Mouse (Mus musculus): Measurements from ENCODE around the gene Art4. TPM values are rescaled to one million over a fixed set of nuclear protein-coding genes. Genes with fewer than 3 reads are reported as not detected.

The Art4 gene
- polyA plus RNA-seq, 1 experiment from 2014 or later, result 22.5 TPM

GRCm38 (mm10) chr6:136827516-136827880 lies 30.0 kb downstream of the Art4 start, which contains the start of gene BC049715:
TSS of gene BC049715 (plus strand) at chr6:136827626.
- Histone ChIP-seq H3K27ac (ENCODE audit: poor library complexity, severe bottlenecking) (peak within 1 kb of the TSS; percentile 87), H3K9ac (peak within 1 kb of the TSS; percentile 100), H3K27me3 (replicated peaks) (no peaks in the 10 kb centered on the region), H3K9me3 (replicated peaks) (no peaks in the 10 kb centered on the region), H3K4me3 (peak within 1 kb of the TSS; percentile 99), H3K4me1 (replicated peaks) (peaks cover 6% of the 10 kb centered on the region; the same call in 1 of the 2 replicates), H3K36me3 (peaks cover 25% of the 10 kb centered on the region), H3K4me2 (peak within 1 kb of the TSS; percentile 79)
- peak; percentile 37; the same call in 1 of the 2 replicates for ATAC-seq (ENCODE audit: insufficient number of reproducible peaks, low FRiP score)
- WGBS, result under 1% methylated on average over 34 of the region's 34 CpGs

GRCm38 (mm10) chr6:136827116-136827515 lies 30.4 kb downstream of the Art4 start:
- no peak for ATAC-seq (ENCODE audit: insufficient number of reproducible peaks, low FRiP score)
- WGBS, result 14% methylated on average over 7 of the region's 7 CpGs

GRCm38 (mm10) chr6:136824987-136825386 lies 32.5 kb downstream of the Art4 start:
- Histone ChIP-seq H3K4me3 (no peak overlapping the region), H3K4me1 (replicated peaks) (peaks cover 17% of the 10 kb centered on the region), H3K4me2 (no peak overlapping the region), H3K36me3 (peaks cover 50% of the 10 kb centered on the region), H3K9ac (no peak overlapping the region), H3K27me3 (replicated peaks) (no peaks in the 10 kb centered on the region), H3K27ac (ENCODE audit: poor library complexity, severe bottlenecking) (no peak overlapping the region), H3K9me3 (replicated peaks) (no peaks in the 10 kb centered on the region)
- ATAC-seq (ENCODE audit: insufficient number of reproducible peaks, low FRiP score), result no peak
- 90% methylated on average over 8 of the region's 8 CpGs for WGBS

More at GRCm38 (mm10) chr6:136827116-136827515, 30.4 kb downstream of the Art4 start:
- no peaks in the 10 kb centered on the region for H3K27me3 ChIP-seq (replicated peaks)
- H3K4me3 ChIP-seq, result peak overlapping the region; percentile 99
- peaks cover 6% of the 10 kb centered on the region; the same call in 1 of the 2 replicates for H3K4me1 ChIP-seq (replicated peaks)
- H3K4me2 ChIP-seq, result peak overlapping the region; percentile 79
- peaks cover 29% of the 10 kb centered on the region for H3K36me3 ChIP-seq
- H3K9me3 ChIP-seq (replicated peaks), result no peaks in the 10 kb centered on the region
- H3K27ac ChIP-seq (ENCODE audit: poor library complexity, severe bottlenecking), result no peak overlapping the region
- H3K9ac ChIP-seq, result peak overlapping the region; percentile 100

- H3K4me2 ChIP-seq, result no peak overlapping the region
- H3K27me3 ChIP-seq (replicated peaks), result no peaks in the 10 kb centered on the region
- no peak for ATAC-seq (ENCODE audit: insufficient number of reproducible peaks, low FRiP score)
- H3K4me3 ChIP-seq, result no peak overlapping the region
- peaks cover 86% of the 10 kb centered on the region for H3K36me3 ChIP-seq
- H3K4me1 ChIP-seq (replicated peaks), result peaks cover 11% of the 10 kb centered on the region
- no peak overlapping the region for H3K27ac ChIP-seq (ENCODE audit: poor library complexity, severe bottlenecking)
- H3K9ac ChIP-seq, result no peak overlapping the region
- WGBS, result 88% methylated on average over 18 of the region's 18 CpGs
- no peaks in the 10 kb centered on the region for H3K9me3 ChIP-seq (replicated peaks)
These were observed 36.4 kb downstream of the Art4 start for GRCm38 (mm10) chr6:136821086-136821485.

- H3K36me3 ChIP-seq, result peaks cover 88% of the 10 kb centered on the region
- no peaks in the 10 kb centered on the region for H3K9me3 ChIP-seq (replicated peaks)
- H3K4me3 ChIP-seq, result no peak overlapping the region
- H3K4me1 ChIP-seq (replicated peaks), result peaks cover 11% of the 10 kb centered on the region
- H3K4me2 ChIP-seq, result no peak overlapping the region
- no peaks in the 10 kb centered on the region for H3K27me3 ChIP-seq (replicated peaks)
- no peak for ATAC-seq (ENCODE audit: insufficient number of reproducible peaks, low FRiP score)
- WGBS, result 79% methylated on average over 21 of the region's 21 CpGs
- no peak overlapping the region for H3K9ac ChIP-seq
- no peak overlapping the region for H3K27ac ChIP-seq (ENCODE audit: poor library complexity, severe bottlenecking)
These were observed 37.2 kb downstream of the Art4 start for GRCm38 (mm10) chr6:136820381-136820780.

- Histone ChIP-seq H3K27ac (ENCODE audit: poor library complexity, severe bottlenecking) (no peak overlapping the region), H3K9me3 (replicated peaks) (no peaks in the 10 kb centered on the region), H3K36me3 (peaks cover 90% of the 10 kb centered on the region), H3K4me3 (no peak overlapping the region), H3K4me2 (no peak overlapping the region), H3K27me3 (replicated peaks) (no peaks in the 10 kb centered on the region), H3K9ac (no peak overlapping the region), H3K4me1 (replicated peaks) (peaks cover 11% of the 10 kb centered on the region)
- ATAC-seq (ENCODE audit: insufficient number of reproducible peaks, low FRiP score), result no peak
- 92% methylated on average over 3 of the region's 3 CpGs for WGBS
These were observed 40.0 kb downstream of the Art4 start for GRCm38 (mm10) chr6:136817549-136817948.

- Histone ChIP-seq H3K36me3 (peaks cover 88% of the 10 kb centered on the region), H3K4me1 (replicated peaks) (peaks cover 11% of the 10 kb centered on the region), H3K27ac (ENCODE audit: poor library complexity, severe bottlenecking) (no peak overlapping the region), H3K4me3 (no peak overlapping the region), H3K4me2 (no peak overlapping the region), H3K9ac (no peak overlapping the region), H3K27me3 (replicated peaks) (no peaks in the 10 kb centered on the region), H3K9me3 (replicated peaks) (no peaks in the 10 kb centered on the region)
- WGBS, result 92% methylated on average over 21 of the region's 21 CpGs
- no peak for ATAC-seq (ENCODE audit: insufficient number of reproducible peaks, low FRiP score)
These were observed 40.7 kb downstream of the Art4 start for GRCm38 (mm10) chr6:136816826-136817225.

- ATAC-seq (ENCODE audit: insufficient number of reproducible peaks, low FRiP score), result no peak
- no peak overlapping the region for H3K4me3 ChIP-seq
- 93% methylated on average over 7 of the region's 7 CpGs for WGBS
- no peak overlapping the region for H3K27ac ChIP-seq (ENCODE audit: poor library complexity, severe bottlenecking)
- H3K4me2 ChIP-seq, result no peak overlapping the region
- H3K9me3 ChIP-seq (replicated peaks), result no peaks in the 10 kb centered on the region
- H3K27me3 ChIP-seq (replicated peaks), result no peaks in the 10 kb centered on the region
- H3K9ac ChIP-seq, result no peak overlapping the region
- peaks cover 75% of the 10 kb centered on the region for H3K36me3 ChIP-seq
- 0 out of 2 replicates have a peak, but pooled peaks cover under 1% of the 10 kb centered on the region for H3K4me1 ChIP-seq (replicated peaks)
These were observed 42.2 kb downstream of the Art4 start for GRCm38 (mm10) chr6:136815381-136815780.

- H3K27me3 ChIP-seq (replicated peaks), result no peaks in the 10 kb centered on the region
- 30% methylated on average over 4 of the region's 4 CpGs for WGBS
- H3K4me2 ChIP-seq, result no peak overlapping the region
- H3K9ac ChIP-seq, result no peak overlapping the region
- H3K4me1 ChIP-seq (replicated peaks), result peaks cover 17% of the 10 kb centered on the region
- no peaks in the 10 kb centered on the region for H3K9me3 ChIP-seq (replicated peaks)
- H3K36me3 ChIP-seq, result peaks cover 59% of the 10 kb centered on the region
- no peak overlapping the region for H3K27ac ChIP-seq (ENCODE audit: poor library complexity, severe bottlenecking)
- ATAC-seq (ENCODE audit: insufficient number of reproducible peaks, low FRiP score), result no peak
- no peak overlapping the region for H3K4me3 ChIP-seq
These were observed 44.4 kb downstream of the Art4 start for GRCm38 (mm10) chr6:136813117-136813516.

- Histone ChIP-seq H3K36me3 (peaks cover 41% of the 10 kb centered on the region), H3K27me3 (replicated peaks) (no peaks in the 10 kb centered on the region), H3K27ac (ENCODE audit: poor library complexity, severe bottlenecking) (no peak overlapping the region), H3K4me1 (replicated peaks) (peaks cover 21% of the 10 kb centered on the region), H3K9me3 (replicated peaks) (no peaks in the 10 kb centered on the region), H3K4me2 (no peak overlapping the region), H3K9ac (no peak overlapping the region), H3K4me3 (no peak overlapping the region)
- no peak for ATAC-seq (ENCODE audit: insufficient number of reproducible peaks, low FRiP score)
- WGBS, result 87% methylated on average over 10 of the region's 10 CpGs
These were observed 46.3 kb downstream of the Art4 start for GRCm38 (mm10) chr6:136811196-136811595.

GRCm38 (mm10) chr6:136809673-136810072 lies 47.9 kb downstream of the Art4 start:
- peak overlapping the region; percentile 71 for H3K4me3 ChIP-seq
- ATAC-seq (ENCODE audit: insufficient number of reproducible peaks, low FRiP score), result no peak
- 63% methylated on average over 13 of the region's 13 CpGs for WGBS

GRCm38 (mm10) chr6:136809077-136809476 lies 48.5 kb downstream of the Art4 start:
- 23% methylated on average over 14 of the region's 14 CpGs for WGBS
- H3K27me3 ChIP-seq (replicated peaks), result no peaks in the 10 kb centered on the region
- H3K4me1 ChIP-seq (replicated peaks), result peaks cover 26% of the 10 kb centered on the region
- no peak for ATAC-seq (ENCODE audit: insufficient number of reproducible peaks, low FRiP score)
- peaks cover 22% of the 10 kb centered on the region for H3K36me3 ChIP-seq
- peak overlapping the region; percentile 91 for H3K4me2 ChIP-seq
- peak overlapping the region; percentile 71 for H3K4me3 ChIP-seq
- H3K27ac ChIP-seq (ENCODE audit: poor library complexity, severe bottlenecking), result no peak overlapping the region
- H3K9me3 ChIP-seq (replicated peaks), result no peaks in the 10 kb centered on the region
- peak overlapping the region; percentile 80 for H3K9ac ChIP-seq

More at GRCm38 (mm10) chr6:136809673-136810072, 47.9 kb downstream of the Art4 start:
- Histone ChIP-seq H3K9ac (peak overlapping the region; percentile 80; the same call in 1 of the 2 replicates), H3K9me3 (replicated peaks) (no peaks in the 10 kb centered on the region), H3K27me3 (replicated peaks) (no peaks in the 10 kb centered on the region), H3K4me2 (peak overlapping the region; percentile 91), H3K4me1 (replicated peaks) (peaks cover 26% of the 10 kb centered on the region), H3K36me3 (peaks cover 27% of the 10 kb centered on the region), H3K27ac (ENCODE audit: poor library complexity, severe bottlenecking) (no peak overlapping the region)

Data from heart, embryonic 12.5 days (tissue).